Mouse (Mus musculus): ENCODE measurements around the gene Ndufs7. TPM values are rescaled to one million over a fixed set of nuclear protein-coding genes. Genes with fewer than 3 reads are reported as not detected.

The Ndufs7 gene
- total and polyA plus RNA-seq, 3 experiments: 154 to 282 (median 222) TPM

DNA sequence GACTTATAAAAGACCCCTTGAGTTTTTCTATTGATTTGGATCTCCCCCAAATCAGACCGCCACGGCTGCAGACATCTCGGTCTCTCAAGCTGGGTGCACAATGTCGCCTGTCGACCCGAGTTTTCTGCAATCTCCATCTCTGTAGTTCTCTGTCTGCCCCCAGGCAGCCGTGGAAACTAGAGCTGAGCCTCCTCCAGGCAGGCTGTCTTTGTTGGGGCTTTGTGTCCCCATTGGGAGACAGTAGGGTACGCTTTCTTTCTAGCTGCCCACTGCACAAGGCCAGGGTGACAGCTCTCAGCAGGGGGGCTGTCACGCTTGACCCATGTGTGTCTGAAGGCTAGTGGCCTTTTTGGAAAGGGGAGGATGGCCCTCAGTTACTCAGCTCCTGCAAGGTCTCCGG is 41.2 kb upstream of the Ndufs7 start:
- Histone ChIP-seq H3K9ac (ENCODE audit: insufficient read depth, low read depth) (no peak overlapping the region), H3K4me3 (replicated peaks in 1 of 3; ENCODE audit: low read depth in 2 of 3, low read length in 2 of 3, poor library complexity in 1 of 3) (no peak overlapping the region), H3K4me2 (ENCODE audit: insufficient read depth, low read depth, poor library complexity, severe bottlenecking) (no peak overlapping the region), H3K36me3 (replicated peaks in 1 of 2; ENCODE audit: control insufficient read depth in 1 of 2, insufficient read depth in 1 of 2, low read length in 1 of 2) (no peaks in the 10 kb centered on the region), H3K9me3 (replicated peaks; ENCODE audit: low read length) (no peaks in the 10 kb centered on the region), H3K79me2 (replicated peaks; ENCODE audit: control insufficient read depth, extremely low read depth, insufficient read depth, poor library complexity, severe bottlenecking) (no peaks in the 10 kb centered on the region), H3K27ac (ENCODE audit: insufficient read depth, low read depth) (no peak overlapping the region), H3K4me1 (ENCODE audit: control insufficient read depth in 1 of 2, insufficient read depth in 2 of 2) (peaks cover 0 to 2% of the 10 kb centered on the region in 2 experiments; a peak in 1 of 4 replicates), H3K27me3 (replicated peaks) (peaks cover 55% of the 10 kb centered on the region)
- in situ Hi-C loops (cut with MboI; ENCODE audit: low pct_ligation_motif_present, low pct_unique_long_range_greater_than_20kb, low sequenced_read_pairs): no loop called here
- TF ChIP-seq MAZ (IDR thresholded peaks at IDR 0.05; ENCODE audit: low read depth, low read length) (no peak), MXI1 (IDR thresholded peaks at IDR 0.05; ENCODE audit: low read depth, low read length) (no peak), NRF1 (IDR thresholded peaks at IDR 0.05; ENCODE audit: low read depth, low read length) (no peak), MEF2A (IDR thresholded peaks at IDR 0.05; ENCODE audit: borderline replicate concordance, low read depth, low read length) (no peak), IRF4 (IDR thresholded peaks at IDR 0.05; ENCODE audit: low read depth, low read length) (no peak), RAD21 (IDR thresholded peaks at IDR 0.05; ENCODE audit: low read depth, low read length) (no peak), MAX (IDR thresholded peaks at IDR 0.05; ENCODE audit: low read length) (no peak), SIN3A (IDR thresholded peaks at IDR 0.05; ENCODE audit: low read length) (no peak), PAX5 (IDR thresholded peaks at IDR 0.05; ENCODE audit: low read length) (no peak), ZC3H11A (IDR thresholded peaks at IDR 0.05; ENCODE audit: low read depth, low read length) (no peak), USF1 (IDR thresholded peaks at IDR 0.05; ENCODE audit: low read depth, low read length) (no peak), NELFE (IDR thresholded peaks at IDR 0.05; ENCODE audit: low read depth, low read length) (no peak), UBTF (IDR thresholded peaks at IDR 0.05; ENCODE audit: low read depth, low read length) (no peak), ZKSCAN1 (IDR thresholded peaks at IDR 0.05; ENCODE audit: borderline replicate concordance, low read depth, low read length) (no peak)
- dilution Hi-C loops (cut with MboI; ENCODE audit: extremely low pct_ligation_motif_present, extremely low pct_unique_long_range_greater_than_20kb, low sequenced_read_pairs): no loop called here
- no peak for DNase-seq (ENCODE audit: extremely low read depth)

DNA sequence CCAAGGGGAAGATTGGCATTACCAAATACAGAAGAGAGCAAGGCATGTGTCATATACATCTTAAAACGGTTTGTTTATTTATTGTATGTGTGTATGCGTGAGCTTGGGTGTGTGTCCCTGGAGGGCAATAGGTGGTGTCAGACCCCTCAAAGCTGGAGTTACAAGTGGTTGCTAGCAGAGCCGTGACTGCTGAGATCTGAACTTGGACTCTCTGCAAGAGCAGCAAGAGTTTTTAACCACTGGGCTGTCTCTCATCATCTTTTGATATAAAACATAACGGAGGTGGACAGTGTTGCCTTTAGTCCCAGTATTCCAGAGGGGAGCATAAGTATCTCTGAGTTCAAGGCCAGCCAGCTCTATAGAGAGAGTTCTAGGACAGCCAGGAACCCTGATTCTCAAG is 40.7 kb upstream of the Ndufs7 start:
- Histone ChIP-seq H3K27me3 (replicated peaks) (peaks cover 55% of the 10 kb centered on the region), H3K4me1 (ENCODE audit: control insufficient read depth in 1 of 2, insufficient read depth in 2 of 2) (peaks cover 0 to 2% of the 10 kb centered on the region in 2 experiments; a peak in 1 of 4 replicates), H3K27ac (ENCODE audit: insufficient read depth, low read depth) (no peak overlapping the region), H3K79me2 (replicated peaks; ENCODE audit: control insufficient read depth, extremely low read depth, insufficient read depth, poor library complexity, severe bottlenecking) (no peaks in the 10 kb centered on the region), H3K36me3 (replicated peaks in 1 of 2; ENCODE audit: control insufficient read depth in 1 of 2, insufficient read depth in 1 of 2, low read length in 1 of 2) (no peaks in the 10 kb centered on the region), H3K4me3 (replicated peaks in 1 of 3; ENCODE audit: low read depth in 2 of 3, low read length in 2 of 3, poor library complexity in 1 of 3) (no peak overlapping the region), H3K4me2 (ENCODE audit: insufficient read depth, low read depth, poor library complexity, severe bottlenecking) (no peak overlapping the region), H3K9ac (ENCODE audit: insufficient read depth, low read depth) (no peak overlapping the region), H3K9me3 (replicated peaks; ENCODE audit: low read length) (no peaks in the 10 kb centered on the region)
- no peak for DNase-seq (ENCODE audit: extremely low read depth)
- in situ Hi-C loops (cut with MboI; ENCODE audit: low pct_ligation_motif_present, low pct_unique_long_range_greater_than_20kb, low sequenced_read_pairs): no loop called here
- TF ChIP-seq MXI1 (IDR thresholded peaks at IDR 0.05; ENCODE audit: low read depth, low read length): no peak
- no peak for TF ChIP-seq E2F4 (IDR thresholded peaks at IDR 0.05; ENCODE audit: insufficient replicate concordance, low read depth, low read length)
- TF ChIP-seq KAT2A (IDR thresholded peaks at IDR 0.05; ENCODE audit: insufficient replicate concordance, low read length): no peak
- TF ChIP-seq CHD2 (IDR thresholded peaks at IDR 0.05; ENCODE audit: low read length): no peak
- no peak for TF ChIP-seq POLR2A (IDR thresholded peaks at IDR 0.05; ENCODE audit: low read depth, low read length)
- no peak for TF ChIP-seq SMC3 (IDR thresholded peaks at IDR 0.05; ENCODE audit: low read depth, low read length)
- TF ChIP-seq NELFE (IDR thresholded peaks at IDR 0.05; ENCODE audit: low read depth, low read length): no peak
- no peak for TF ChIP-seq ZNF384 (IDR thresholded peaks at IDR 0.05; ENCODE audit: low read depth, low read length)
- dilution Hi-C loops (cut with MboI; ENCODE audit: extremely low pct_ligation_motif_present, extremely low pct_unique_long_range_greater_than_20kb, low sequenced_read_pairs): no loop called here
